Mouse (Mus musculus): ENCODE measurements around the gene Oprm1. TPM values are rescaled to one million over a fixed set of nuclear protein-coding genes. Genes with fewer than 3 reads are reported as not detected.

The Oprm1 gene
- total and polyA plus RNA-seq, 2 experiments from 2014 or later, result 2.4 to 12.3 TPM

- no peak for DNase-seq
- TF ChIP-seq CTCF (IDR thresholded peaks at IDR 0.05; ENCODE audit: low read depth), result no peak
Measured at GRCm38 (mm10) chr10:6936671-6937425, 178.5 kb downstream of the Oprm1 start.

GRCm38 (mm10) chr10:6953115-6953514 lies 194.8 kb downstream of the Oprm1 start:
- TF ChIP-seq CTCF (IDR thresholded peaks at IDR 0.05; ENCODE audit: low read depth), result no peak
- H3K4me1 ChIP-seq (ENCODE audit: insufficient read depth), result no peaks in the 10 kb centered on the region
- no peak for DNase-seq
- no peaks in the 10 kb centered on the region for H3K9me3 ChIP-seq (ENCODE audit: low read length)
- H3K27me3 ChIP-seq (ENCODE audit: insufficient read depth, low read length), result no peaks in the 10 kb centered on the region
- no peak overlapping the region for H3K4me2 ChIP-seq (ENCODE audit: low read depth)
- no peak overlapping the region for H3K27ac ChIP-seq (ENCODE audit: low read depth, low read length)
- H3K36me3 ChIP-seq (ENCODE audit: insufficient read depth), result no peaks in the 10 kb centered on the region
- WGBS, result 75% methylated on average over 1 of the region's 1 CpGs
- no peak overlapping the region for H3K4me3 ChIP-seq (ENCODE audit: low read depth, low read length)
- ATAC-seq, result no peak
- H3K9ac ChIP-seq, result no peak overlapping the region

More at GRCm38 (mm10) chr10:6936671-6937425, 178.5 kb downstream of the Oprm1 start:
- Histone ChIP-seq H3K9me3 (ENCODE audit: low read length) (no peaks in the 10 kb centered on the region), H3K9ac (no peak overlapping the region), H3K36me3 (ENCODE audit: insufficient read depth) (no peaks in the 10 kb centered on the region), H3K27ac (ENCODE audit: low read depth, low read length) (no peak overlapping the region), H3K27me3 (ENCODE audit: insufficient read depth, low read length) (no peaks in the 10 kb centered on the region), H3K4me3 (ENCODE audit: low read depth, low read length) (no peak overlapping the region), H3K4me2 (ENCODE audit: low read depth) (no peak overlapping the region), H3K4me1 (ENCODE audit: insufficient read depth) (no peaks in the 10 kb centered on the region)
- 82% methylated on average over 4 of the region's 4 CpGs for WGBS
- ATAC-seq, result peak; percentile 59; the same call in 1 of the 2 replicates

- H3K9me3 ChIP-seq (ENCODE audit: low read length), result no peaks in the 10 kb centered on the region
- no peak overlapping the region for H3K9ac ChIP-seq
- ATAC-seq, result no peak
- no peaks in the 10 kb centered on the region for H3K27me3 ChIP-seq (ENCODE audit: insufficient read depth, low read length)
- H3K4me2 ChIP-seq (ENCODE audit: low read depth), result no peak overlapping the region
- H3K27ac ChIP-seq (ENCODE audit: low read depth, low read length), result no peak overlapping the region
- H3K4me1 ChIP-seq (ENCODE audit: insufficient read depth), result no peaks in the 10 kb centered on the region
- TF ChIP-seq CTCF (IDR thresholded peaks at IDR 0.05; ENCODE audit: low read depth), result no peak
- H3K4me3 ChIP-seq (ENCODE audit: low read depth, low read length), result no peak overlapping the region
- no peak for DNase-seq
- H3K36me3 ChIP-seq (ENCODE audit: insufficient read depth), result no peaks in the 10 kb centered on the region
Measured at GRCm38 (mm10) chr10:6954533-6954932, 196.2 kb downstream of the Oprm1 start.

- Histone ChIP-seq H3K36me3 (ENCODE audit: insufficient read depth) (no peaks in the 10 kb centered on the region), H3K9ac (no peak overlapping the region), H3K27me3 (ENCODE audit: insufficient read depth, low read length) (no peaks in the 10 kb centered on the region), H3K4me2 (ENCODE audit: low read depth) (no peak overlapping the region), H3K9me3 (ENCODE audit: low read length) (no peaks in the 10 kb centered on the region), H3K4me1 (ENCODE audit: insufficient read depth) (no peaks in the 10 kb centered on the region), H3K27ac (ENCODE audit: low read depth, low read length) (no peak overlapping the region), H3K4me3 (ENCODE audit: low read depth, low read length) (no peak overlapping the region)
- 88% methylated on average over 2 of the region's 2 CpGs for whole genome bisulfite sequencing
- ATAC-seq, result no peak
- no peak for DNase-seq
- no peak for TF ChIP-seq CTCF (IDR thresholded peaks at IDR 0.05; ENCODE audit: low read depth)
Measured at GRCm38 (mm10) chr10:6956357-6956756, 198.1 kb downstream of the Oprm1 start.

- DNase-seq (no peak), ATAC-seq (no peak)
- H3K36me3 ChIP-seq (ENCODE audit: insufficient read depth), result no peaks in the 10 kb centered on the region
- 81% methylated on average over 5 of the region's 5 CpGs for WGBS
- H3K9me3 ChIP-seq (ENCODE audit: low read length), result no peaks in the 10 kb centered on the region
- H3K4me3 ChIP-seq (ENCODE audit: low read depth, low read length), result no peak overlapping the region
- H3K27me3 ChIP-seq (ENCODE audit: insufficient read depth, low read length), result no peaks in the 10 kb centered on the region
- H3K27ac ChIP-seq (ENCODE audit: low read depth, low read length), result no peak overlapping the region
- H3K9ac ChIP-seq, result no peak overlapping the region
- no peak overlapping the region for H3K4me2 ChIP-seq (ENCODE audit: low read depth)
- TF ChIP-seq CTCF (IDR thresholded peaks at IDR 0.05; ENCODE audit: low read depth), result no peak
- H3K4me1 ChIP-seq (ENCODE audit: insufficient read depth), result no peaks in the 10 kb centered on the region
Measured at GRCm38 (mm10) chr10:6958791-6959190, 200.5 kb downstream of the Oprm1 start.

GRCm38 (mm10) chr10:6967588-6968242 lies 209.4 kb downstream of the Oprm1 start:
- Histone ChIP-seq H3K27me3 (ENCODE audit: insufficient read depth, low read length) (no peaks in the 10 kb centered on the region), H3K9me3 (ENCODE audit: low read length) (no peaks in the 10 kb centered on the region), H3K4me3 (ENCODE audit: low read depth, low read length) (no peak overlapping the region), H3K9ac (no peak overlapping the region), H3K27ac (ENCODE audit: low read depth, low read length) (no peak overlapping the region), H3K4me2 (ENCODE audit: low read depth) (no peak overlapping the region), H3K36me3 (ENCODE audit: insufficient read depth) (no peaks in the 10 kb centered on the region), H3K4me1 (ENCODE audit: insufficient read depth) (no peaks in the 10 kb centered on the region)
- TF ChIP-seq CTCF (IDR thresholded peaks at IDR 0.05; ENCODE audit: low read depth), result no peak
- no peak for ATAC-seq
- DNase-seq, result no peak
- 74% methylated on average over 8 of the region's 8 CpGs for WGBS

GRCm38 (mm10) chr10:6968334-6968733 lies 210.0 kb downstream of the Oprm1 start:
- Histone ChIP-seq H3K36me3 (ENCODE audit: insufficient read depth) (no peaks in the 10 kb centered on the region), H3K27ac (ENCODE audit: low read depth, low read length) (no peak overlapping the region), H3K9ac (no peak overlapping the region), H3K27me3 (ENCODE audit: insufficient read depth, low read length) (no peaks in the 10 kb centered on the region), H3K4me3 (ENCODE audit: low read depth, low read length) (no peak overlapping the region), H3K4me2 (ENCODE audit: low read depth) (no peak overlapping the region), H3K9me3 (ENCODE audit: low read length) (no peaks in the 10 kb centered on the region), H3K4me1 (ENCODE audit: insufficient read depth) (no peaks in the 10 kb centered on the region)
- TF ChIP-seq CTCF (IDR thresholded peaks at IDR 0.05; ENCODE audit: low read depth), result no peak
- WGBS, result 93% methylated on average over 1 of the region's 1 CpGs
- ATAC-seq (no peak), DNase-seq (no peak)

Measured in forebrain, postnatal 0 days (tissue).